Mouse (Mus musculus) A20 (cell line): ENCODE data around the gene Pygo2.

Source experiments
- DNase-seq: peaks from one replicate; pipeline ENCODE4 v3.0.0-alpha.2; 2011; ENCODE audit warnings: low read depth, low spot score

Gene Pygo2

DNA sequence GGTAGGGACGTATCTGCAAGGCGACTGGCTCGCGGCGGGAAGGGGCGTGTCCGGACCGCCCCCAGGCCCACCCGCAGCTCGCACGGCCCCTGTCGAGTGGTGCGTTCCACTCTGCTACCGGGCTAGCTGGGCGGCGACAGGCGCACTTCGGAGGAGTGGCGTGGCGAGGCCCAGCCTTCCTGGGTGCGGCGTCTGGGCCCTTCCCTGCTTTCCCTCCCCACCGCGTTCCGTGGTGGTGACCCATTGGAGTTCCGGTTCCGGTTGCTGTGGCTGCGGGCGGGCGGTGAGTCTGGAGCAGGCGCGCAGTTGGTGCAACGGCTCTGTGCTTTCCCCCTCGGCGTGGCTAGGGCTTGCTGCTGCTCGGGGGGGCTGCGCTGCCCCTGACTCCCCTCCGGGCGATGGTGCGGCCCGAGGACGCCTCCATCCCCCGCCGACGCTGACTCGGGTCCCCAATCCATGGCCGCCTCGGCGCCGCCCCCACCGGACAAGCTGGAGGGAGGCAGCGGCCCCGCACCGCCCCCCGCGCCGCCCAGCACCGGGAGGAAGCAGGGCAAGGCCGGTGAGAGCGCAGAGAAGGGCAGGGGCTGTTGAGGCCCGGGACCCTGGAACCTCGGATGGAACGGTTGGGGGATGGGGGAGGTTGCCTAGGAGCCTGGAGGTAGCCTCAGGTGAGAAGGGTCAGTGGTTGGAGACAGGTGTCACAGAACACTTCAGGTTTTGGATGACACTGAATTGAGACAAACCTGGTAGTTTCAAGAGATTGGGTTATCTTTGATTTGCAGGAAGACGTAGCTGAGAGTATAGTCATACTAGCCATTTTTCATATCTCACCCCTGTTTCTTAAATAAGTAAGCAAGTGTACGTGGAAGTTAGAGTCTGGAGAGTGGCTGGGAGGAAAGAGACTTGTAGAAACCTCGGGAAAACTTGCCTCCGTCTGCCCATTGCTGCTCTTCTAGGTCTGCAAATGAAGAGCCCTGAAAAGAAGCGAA, at the start of gene Pygo2:
Pygo2 (plus strand) TSS at position 44 of the 989 bp plus-strand sequence.
- DNase-seq = peak; percentile 97

DNA sequence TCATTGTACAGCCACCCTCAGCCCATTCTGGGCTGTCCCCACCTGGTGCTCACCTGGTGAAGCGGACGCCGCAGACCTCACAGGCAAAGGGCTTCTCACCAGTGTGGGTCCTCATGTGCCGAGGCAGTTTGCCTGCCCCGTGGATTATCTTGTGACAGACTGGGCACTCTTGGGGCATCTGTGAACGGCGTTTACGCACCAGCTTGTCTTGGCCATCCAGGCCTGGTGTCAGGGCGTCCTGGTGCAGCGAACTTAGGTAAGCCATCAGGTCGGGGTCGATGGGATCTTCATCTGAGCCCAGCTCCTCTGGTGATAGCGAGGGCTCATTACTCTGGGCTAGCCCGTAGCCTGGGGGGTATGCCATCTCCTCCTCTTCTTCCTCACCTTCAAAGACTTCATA, 49.7 kb upstream of the Pygo2 start:
- no peak for DNase-seq

DNA sequence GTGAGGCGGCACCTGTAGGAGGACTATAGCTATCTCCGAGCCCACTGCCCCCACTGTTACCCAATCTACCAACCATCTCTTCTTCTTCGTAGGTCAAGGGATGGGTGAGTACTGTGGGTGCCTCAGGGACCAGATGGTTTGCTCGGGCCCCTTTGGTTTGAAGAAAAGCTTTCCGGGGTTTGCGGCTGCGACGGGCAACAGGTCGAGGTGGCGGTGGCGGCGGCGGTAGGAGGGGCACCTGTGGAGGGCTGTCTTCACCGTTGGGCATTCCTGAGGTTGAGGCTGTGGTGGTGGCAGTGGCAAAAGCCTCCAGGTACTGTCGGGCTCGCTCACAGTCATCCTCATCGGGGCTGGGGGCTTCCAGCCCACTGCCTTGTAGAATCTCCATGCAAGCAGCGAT, 49.3 kb upstream of the Pygo2 start:
- DNase-seq = no peak

DNA sequence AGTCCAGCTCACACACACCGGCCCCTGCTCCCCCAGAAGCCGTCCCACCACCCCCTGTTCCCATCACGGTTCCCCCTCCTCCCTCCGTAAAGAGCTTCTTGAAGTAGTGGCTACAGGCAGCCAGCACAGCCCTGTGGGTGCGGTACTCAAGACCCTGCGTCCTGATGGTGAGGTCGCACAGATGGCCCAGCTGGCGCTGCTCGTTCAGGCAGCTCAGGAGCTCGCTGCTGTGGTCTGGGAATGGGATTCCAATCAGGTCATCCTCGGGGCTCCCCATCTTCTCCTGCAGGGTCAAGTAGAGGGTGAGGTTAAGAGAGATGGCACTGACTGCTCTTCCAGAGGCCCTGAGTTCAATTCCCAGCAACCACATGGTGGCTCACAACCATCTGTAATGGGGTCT, 48.8 kb upstream of the Pygo2 start:
- DNase-seq = no peak

DNA sequence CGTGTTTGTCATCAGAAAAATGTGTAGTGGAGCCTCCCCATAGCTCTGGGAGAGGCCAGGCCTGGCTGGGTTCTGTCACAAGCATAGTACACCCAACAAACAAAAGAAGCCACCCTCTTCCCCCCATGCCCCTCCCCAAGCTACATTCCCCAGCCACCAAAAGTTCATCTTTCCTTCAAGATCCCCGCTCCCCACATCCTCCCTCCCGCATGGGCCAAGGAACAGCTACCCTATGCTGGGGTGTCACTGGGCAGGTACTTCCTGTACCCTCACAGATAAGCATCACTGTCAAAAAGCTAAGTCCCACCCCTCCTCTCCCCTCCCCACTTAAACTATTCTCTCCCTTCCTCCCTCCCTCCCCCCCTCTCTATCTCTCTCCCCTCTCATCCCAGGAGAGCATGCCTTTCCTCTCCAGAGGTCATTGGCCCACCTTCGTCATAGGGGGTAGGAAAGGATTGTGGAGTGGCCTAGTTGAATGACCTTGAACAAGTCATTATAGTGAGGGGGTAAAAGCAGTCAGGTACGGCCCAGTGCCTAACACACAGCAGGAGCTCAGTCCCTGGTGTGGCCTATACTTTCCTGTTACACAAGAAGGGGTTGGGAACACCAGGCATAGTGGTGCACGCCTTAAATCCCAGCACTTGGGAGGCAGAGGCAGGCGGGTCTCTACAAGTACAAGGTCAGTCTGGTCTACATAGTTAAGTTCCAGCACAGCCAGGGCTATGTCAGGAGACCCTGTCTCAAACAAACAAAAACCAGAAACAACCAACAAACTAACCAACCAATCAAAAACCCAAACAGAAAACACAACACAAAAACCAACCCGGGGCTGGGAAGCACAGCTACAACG, 47.8 kb upstream of the Pygo2 start:
- DNase-seq = no peak

DNA sequence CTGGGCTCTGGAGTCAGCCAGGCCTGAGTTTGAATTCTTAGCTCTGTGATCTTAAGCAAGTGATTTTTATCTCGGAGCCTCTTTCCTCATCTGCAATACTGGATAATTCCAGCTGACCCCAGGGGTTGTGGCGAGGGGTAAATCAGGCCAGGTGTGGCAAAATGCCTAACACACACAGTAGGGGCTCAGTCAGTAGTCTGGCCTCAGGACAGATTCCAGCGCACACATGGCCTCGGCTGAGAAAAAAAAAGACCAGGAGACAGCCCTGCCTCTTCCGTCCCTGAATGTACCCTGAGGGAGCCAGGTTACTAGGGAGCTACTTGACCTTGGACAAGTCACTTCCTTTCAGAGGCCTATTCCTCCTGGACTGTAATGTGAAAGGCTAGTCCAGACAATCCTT, 47.1 kb upstream of the Pygo2 start:
- DNase-seq = no peak

DNA sequence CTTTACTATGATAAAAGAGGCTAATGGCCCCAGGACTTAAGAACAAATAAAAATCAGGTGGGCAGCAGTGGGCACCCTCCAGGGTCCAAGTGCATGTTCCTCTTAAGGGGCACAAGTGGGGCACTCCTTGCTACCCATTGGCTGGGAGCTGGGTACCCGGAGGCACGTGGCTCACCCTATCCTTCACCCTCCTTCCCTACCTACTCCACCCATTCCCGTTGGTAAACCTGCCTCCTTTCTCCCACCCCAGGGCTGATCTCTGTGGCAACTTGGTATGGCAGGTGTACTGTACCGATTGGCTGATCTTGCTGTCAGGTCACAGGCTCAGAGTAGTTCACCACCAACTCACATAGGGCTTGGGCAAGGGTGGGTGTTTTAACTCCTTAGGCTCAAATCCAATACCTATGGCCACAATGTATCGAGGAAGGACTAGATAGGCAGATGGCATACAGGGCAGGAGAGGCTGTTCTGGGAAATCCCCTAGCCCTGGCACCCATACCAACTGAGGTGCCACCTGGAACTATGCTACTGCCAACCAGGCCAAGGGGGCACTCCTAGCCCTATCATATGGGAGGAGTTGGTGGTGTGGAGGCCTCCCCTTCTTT, 46.3 kb upstream of the Pygo2 start:
- no peak for DNase-seq

DNA sequence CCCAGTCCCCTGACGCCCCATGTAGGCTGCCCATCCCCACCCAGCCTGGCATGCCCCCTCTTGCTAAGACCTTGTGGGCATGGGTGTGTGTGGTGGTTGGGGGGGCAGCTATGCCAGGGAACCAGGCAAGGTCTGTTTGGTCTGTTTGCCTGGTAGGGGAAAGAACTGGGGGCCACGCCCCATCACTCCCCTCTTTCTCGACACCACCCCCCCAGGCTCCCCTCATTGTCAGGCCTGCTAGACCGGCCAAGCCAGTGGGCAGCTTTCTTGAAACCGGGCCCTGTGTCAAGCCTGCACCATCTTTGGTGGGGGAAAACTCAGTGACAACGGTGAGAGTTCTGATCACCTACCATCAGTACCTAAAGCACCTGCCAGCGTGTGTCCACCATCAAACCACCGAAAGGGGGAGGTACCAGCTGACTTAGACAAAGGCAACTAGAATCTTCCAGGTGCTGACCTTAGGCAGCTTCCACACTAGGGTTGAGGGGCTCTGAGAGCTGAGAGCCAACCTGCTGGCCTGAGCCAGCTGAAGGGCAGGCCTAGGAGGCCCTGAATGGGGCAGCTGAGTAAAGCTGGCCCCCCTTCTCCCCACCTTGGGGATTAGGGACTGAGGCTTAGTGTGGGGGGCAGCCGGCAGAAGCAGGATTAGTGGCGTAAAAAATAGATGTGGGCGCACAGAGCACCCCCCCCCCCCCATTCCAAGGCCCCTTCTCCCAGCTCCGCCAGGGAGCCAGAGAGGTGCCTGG, 45.5 kb upstream of the Pygo2 start:
- DNase-seq = no peak

DNA sequence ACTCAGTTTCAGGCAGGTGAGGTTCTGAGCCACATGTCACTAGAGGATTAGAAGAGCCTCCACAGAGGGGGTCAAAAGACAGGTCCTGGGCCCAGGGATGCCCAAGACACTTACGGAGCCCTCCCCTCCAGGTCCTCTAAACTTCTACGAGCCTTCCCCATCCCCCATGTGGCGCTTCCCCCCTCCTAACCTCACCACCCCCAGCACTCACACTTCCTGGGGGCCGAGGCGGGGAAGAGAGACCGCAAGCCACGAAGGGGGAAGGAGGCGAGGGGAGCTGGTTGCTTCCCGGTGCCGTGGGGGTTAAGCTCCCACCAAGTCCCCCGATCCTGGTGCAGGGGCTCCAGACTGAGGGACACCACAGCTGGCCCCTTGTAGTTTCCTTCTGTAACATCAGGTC, 44.6 kb upstream of the Pygo2 start:
- no peak for DNase-seq

DNA sequence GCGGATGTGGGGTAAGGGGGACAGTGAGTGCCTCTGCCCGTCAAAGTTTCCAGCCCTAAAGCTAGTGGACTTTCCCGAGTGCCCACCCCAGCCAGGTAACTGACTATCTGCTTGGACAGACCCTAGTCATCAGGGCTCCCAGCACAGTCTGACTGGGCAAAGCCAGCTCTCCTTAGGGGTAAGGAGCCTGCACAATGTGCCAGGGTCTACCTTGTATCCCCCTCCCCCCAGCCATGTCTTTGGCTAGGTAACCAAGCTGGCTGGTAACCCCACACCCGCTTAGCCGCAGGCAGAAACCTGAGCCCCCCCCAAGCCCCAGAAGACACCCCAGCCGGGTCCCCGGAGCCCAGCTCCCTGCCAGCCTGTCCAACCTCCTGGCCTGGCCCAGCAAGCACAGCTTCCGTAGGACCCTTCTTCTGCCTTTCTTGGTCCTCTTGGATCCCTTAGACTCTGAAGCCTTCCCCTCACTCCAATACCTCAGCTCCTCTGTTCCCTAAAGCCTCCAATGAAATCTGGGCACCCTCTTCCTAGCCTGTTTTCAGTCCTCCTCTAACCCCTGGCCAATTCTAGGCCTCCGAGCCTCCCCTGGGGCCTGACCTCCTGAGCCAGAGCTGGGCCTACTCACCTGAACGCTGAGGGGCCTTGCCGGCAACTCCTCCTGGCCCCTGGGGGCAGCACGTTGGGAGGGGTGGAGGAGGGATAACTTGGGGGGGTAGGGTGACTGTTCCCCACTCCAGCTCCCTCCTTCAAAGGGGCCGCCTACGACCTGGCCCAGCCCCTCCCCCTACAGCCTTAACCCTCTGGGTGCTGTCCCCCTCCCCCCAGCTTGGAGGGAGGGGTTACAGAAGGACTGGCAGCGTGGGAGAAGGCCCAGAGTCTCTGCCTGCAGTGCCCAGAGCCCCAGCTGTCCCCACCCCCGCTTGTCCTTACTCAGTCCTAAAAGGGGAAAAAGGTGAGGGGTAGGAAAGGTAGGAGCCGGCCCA, 43.3 kb upstream of the Pygo2 start:
- DNase-seq = no peak

DNA sequence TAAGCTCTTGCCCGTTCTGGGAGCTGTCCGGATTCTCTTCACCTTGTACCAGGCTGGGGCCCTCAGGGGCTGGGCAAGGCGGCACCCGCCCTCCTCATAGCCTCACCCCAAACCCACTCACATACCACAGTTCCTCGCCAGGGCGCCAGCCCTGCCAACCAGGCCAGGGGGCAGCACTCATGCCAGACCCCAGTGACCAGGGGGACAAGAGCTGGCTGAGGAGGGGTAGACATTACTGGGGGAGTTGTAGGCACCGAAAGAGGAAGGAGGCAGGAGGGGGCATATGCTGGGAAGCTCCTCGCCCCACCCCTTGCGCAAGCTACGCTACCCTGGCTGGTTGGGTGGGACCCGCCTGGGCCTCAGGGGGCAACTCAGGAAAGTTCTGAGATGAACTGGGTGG, 42.4 kb upstream of the Pygo2 start:
- DNase-seq = no peak

DNA sequence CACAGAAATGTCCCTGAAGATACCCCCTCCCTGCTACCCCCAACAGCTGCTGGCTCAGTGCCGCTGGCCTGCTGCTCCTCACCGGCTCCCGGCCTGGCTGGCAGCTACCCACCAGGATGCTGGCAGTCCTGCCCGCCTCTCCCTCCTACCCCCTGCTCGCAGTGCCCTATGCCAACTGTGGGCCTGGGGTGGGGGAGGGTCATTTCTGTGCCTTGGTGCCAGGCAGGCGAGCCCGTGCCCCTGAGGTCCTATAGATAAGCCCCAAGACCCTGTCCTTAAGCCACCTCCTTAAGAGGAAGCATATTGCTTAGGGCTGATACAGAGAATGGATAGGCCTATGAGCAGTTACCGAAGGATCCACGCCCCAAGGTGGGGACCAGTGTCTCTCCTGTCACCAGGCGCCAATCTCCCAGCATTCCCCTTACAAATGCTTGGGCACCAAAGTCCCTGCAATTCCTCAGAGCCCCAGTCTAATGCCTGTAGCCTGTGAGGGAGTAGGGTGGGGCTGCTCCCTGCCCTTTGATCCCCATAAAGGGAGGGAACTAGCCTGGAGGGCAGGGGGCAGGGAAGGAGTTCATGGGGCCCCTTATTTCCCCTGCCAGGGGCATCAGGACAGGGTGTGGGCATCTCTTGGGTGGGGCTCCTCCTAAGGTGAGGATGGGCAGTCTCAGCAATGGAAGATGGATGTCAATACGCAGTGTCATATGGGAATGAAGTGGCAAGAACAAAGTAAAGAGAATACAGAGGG, 41.7 kb upstream of the Pygo2 start:
- DNase-seq = no peak

DNA sequence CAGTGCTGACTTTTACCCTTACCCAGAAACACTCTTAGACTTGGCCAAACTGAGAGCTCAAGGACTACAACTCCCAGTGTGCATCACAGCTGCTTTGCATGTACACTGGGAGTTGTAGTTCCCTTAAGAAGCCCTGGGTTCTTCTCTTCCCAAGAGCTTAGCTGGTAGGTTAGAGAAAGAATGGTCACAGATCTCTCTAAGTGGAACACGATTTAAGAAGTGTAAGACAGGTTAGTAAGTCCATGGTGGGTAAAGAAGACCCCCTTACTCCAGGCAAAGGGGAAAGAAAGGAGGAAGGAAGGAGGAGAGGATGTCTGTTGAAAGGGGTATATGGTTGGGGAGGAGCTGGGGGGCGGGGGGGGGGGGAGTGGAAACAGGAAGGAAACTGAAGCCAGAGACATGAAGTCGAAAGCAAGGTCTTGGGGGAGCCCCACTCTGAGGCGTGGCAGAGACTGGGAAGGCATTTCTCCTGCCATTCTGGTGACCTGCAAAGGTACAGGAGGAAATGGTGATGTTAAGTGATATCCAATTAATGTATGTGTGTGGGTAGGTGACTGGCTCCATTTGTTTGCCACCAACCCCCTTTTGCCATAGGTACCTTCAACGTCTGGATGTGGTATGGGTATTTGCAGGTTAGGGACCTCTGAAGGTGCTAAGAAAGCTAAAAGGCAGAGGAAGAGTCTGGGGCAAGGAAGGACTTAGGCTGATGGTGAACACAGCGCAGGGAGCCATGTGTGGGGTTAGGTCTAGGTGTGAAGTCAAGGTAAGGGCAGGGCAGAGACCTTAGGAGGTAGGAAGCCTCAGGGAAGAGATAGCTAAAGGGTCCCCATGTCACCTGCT, 40.9 kb upstream of the Pygo2 start:
- peak; percentile 82 for DNase-seq

DNA sequence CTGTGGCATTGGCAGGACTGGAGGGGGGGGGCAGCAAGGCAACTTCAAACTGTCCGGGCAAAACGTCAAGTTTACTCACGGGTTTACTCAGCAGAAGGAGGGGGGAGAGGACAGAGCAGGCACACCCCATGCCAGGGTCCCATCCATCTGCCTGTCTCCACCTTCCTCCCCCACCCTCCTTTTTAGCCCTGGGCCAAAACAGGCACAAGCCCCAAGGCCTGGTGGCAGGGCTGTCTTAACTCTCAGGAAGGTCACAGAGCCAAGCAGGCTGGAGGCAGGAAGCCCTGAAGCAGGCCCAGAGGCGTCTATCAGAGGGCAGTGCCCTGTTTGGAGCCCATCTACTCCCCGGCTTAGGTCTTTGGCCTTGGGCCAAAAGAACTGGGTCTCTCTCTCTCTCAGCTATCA, 39.9 kb upstream of the Pygo2 start:
- peak; percentile 83 for DNase-seq

DNA sequence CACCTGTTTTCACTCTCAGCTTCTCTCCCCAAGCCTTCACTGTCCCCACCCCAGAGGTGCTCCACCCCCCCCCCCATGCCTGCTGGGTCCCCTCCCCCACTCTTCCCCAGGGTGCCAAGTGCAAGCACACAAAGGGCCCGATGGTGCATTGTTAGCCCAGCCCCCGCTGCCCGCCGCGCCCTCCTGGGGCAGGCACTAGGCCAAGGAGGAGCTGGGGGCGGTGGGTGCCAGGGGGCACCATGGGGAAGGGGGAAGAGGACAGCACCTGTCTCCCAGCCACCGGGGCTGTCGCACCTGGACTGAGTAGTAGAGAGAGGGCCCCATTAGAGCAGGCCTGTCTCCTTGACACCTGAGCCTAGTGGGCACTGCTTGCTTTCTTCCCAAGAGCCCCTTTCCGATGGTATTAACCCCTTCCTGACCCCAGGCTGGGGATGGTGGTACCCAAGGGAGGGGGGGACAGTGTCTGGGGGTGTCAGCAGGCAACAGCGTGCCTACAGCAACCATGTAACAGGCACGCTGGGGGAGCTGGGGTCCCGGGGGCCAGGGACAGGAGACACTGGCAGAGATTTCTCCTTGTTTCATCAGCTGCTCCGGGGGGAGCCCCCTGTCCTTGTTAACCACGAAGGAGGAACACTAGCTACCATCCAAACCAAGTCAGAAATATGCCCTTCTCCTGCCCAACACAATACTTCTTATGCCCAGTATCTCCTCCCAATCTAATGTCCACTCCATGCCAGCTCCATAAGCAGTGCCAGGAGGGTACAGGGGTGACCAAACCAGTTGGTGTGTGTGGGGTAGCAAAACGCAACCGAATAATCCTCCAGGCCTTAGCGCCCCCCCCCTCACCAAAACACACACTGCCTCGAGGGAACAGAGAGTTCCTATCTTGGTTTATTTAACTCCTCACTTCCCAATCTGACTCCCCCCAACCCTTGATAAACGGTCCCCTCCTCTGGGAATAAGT, 39.0 kb upstream of the Pygo2 start:
- DNase-seq = peak; percentile 85

DNA sequence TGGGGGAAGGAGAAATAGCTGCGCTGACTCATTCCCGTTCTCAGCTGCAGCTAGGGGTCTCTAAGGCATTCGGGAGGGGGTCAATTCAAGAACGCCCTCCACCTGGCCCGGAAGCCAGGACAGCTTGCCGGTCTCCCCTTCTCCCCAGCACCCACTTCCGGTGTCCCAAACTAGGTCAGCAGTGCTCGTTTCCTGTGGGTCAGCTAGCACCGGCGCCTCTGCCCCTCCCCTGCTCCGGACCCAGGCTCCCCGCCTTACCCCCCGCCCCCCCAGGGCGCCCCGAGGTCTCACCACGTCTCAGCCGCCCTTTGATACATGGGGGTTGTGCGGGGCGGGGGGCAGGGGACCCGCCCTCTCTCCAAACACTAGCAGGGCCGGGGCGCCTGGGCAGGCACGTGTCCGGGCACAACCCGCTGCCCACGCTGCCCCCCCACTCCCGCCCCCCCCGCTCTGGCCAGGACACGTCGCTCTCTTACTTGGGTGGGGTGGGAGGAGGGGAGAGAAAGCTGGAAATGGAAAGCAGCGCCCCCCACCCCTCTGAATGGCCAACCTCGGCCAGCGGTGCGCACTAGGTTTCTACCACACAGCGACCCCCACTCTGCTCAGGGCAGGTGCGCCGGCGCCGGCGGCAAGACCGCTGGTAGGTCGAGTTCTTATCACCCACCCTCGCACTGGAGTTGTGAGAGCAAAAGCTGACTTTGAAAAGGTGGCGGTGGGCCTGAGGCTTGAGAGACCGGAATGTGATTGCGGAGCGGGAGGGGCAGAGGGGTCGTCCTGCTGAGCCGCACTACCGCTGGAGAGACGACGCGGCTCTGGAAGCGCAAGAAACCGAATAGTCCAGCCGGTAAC, 38.1 kb upstream of the Pygo2 start:
- peak; percentile 85 for DNase-seq
